In the genomic region with DNA sequence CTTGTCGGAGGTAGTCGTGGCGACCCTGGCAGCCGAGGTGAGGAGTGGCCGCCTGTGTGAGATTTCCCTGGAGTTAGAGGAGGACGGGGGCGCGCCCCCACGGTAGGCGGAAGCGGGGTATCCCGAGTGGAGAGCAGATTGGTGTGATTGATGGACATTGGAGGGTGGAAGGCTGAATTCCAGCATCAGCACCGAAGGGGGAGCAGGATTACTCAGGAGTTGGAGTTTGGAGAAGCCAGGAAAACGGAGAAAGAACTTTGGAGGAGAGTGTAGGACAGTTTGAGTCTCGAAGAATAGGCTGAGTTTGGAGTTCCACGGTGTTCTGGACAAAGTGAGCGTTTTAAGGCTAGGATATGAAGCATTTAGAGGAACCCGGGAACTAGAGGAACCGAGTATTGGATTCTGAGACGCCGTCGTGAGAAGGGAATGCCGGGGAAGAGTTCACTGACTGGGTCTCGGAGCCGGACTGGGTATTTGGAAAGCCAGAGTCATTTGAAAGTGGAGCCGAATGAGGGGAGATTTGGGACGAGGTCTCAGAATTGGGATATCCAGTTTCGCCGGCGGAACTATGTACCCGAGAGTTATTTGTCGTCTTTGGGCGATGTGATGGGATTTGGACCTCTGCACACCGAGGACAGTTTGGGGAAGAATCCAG, we compare ENCODE assay signal across 8 mouse cellular contexts. TPM values are rescaled to one million over a fixed set of nuclear protein-coding genes. Genes with fewer than 3 reads are reported as not detected.
DNase-seq lines count a peak whose midpoint lies in the region; ATAC-seq and TF ChIP-seq lines count a peak whose summit lies in the region.

No protein-coding gene starts in this region.

- peak overlapping the region; percentile 63 for H3K9ac ChIP-seq in heart, postnatal 0 days (replicated peaks; ENCODE audit: low read depth, low read length)
- H3K9ac ChIP-seq in forebrain, postnatal 0 days = peak overlapping the region; percentile 40

- TF ChIP-seq EP300 in heart, postnatal 0 days (IDR thresholded peaks at IDR 0.05; ENCODE audit: low read depth) = no peak

- peak; percentile 39 for DNase-seq in heart, postnatal 0 days (ENCODE audit: low spot score)
- no peak for DNase-seq in heart, postnatal 36 days
- DNase-seq in MEL-GATA-1-ER (ENCODE audit: extremely low read depth, low read depth) = peak; percentile 37
- no peak for DNase-seq in forebrain, postnatal 0 days
- DNase-seq in midbrain, embryonic 10.5 days (ENCODE audit: low spot score) = no peak
- no peak for DNase-seq in frontal cortex, adult 2 months (ENCODE audit: extremely low spot score in 1 of 2, low spot score in 1 of 2)
- no peak for DNase-seq in adrenal gland, postnatal 4 days (ENCODE audit: low spot score in 2 of 2)
- no peak for DNase-seq in kidney, postnatal 10 days

- H3K4me2 ChIP-seq in heart, postnatal 0 days (ENCODE audit: low read depth, low read length) = peak overlapping the region; percentile 82
- H3K4me2 ChIP-seq in forebrain, postnatal 0 days (ENCODE audit: low read depth) = peak overlapping the region; percentile 95

- no peaks in the 10 kb centered on the region for H3K9me3 ChIP-seq in heart, postnatal 0 days (replicated peaks; ENCODE audit: control insufficient read depth, low read length)
- H3K9me3 ChIP-seq in forebrain, postnatal 0 days (ENCODE audit: low read length) = no peaks in the 10 kb centered on the region
- H3K9me3 ChIP-seq in midbrain, embryonic 10.5 days (replicated peaks) = no peaks in the 10 kb centered on the region

- H3K27me3 ChIP-seq in heart, postnatal 0 days (ENCODE audit: control insufficient read depth, insufficient read depth, low read length) = no peaks in the 10 kb centered on the region
- no peaks in the 10 kb centered on the region for H3K27me3 ChIP-seq in forebrain, postnatal 0 days (ENCODE audit: insufficient read depth, low read length)
- no peaks in the 10 kb centered on the region for H3K27me3 ChIP-seq in midbrain, embryonic 10.5 days (ENCODE audit: low read depth, poor library complexity, severe bottlenecking)

- peak overlapping the region; percentile 86 for H3K27ac ChIP-seq in heart, postnatal 0 days (ENCODE audit: low read depth)
- H3K27ac ChIP-seq in forebrain, postnatal 0 days (ENCODE audit: low read depth, low read length) = peak overlapping the region; percentile 78
- peak overlapping the region; percentile 92 for H3K27ac ChIP-seq in midbrain, embryonic 10.5 days (replicated peaks)

- H3K4me1 ChIP-seq in heart, postnatal 0 days (ENCODE audit: control insufficient read depth, insufficient read depth) = peaks cover 12% of the 10 kb centered on the region; the same call in 1 of the 2 replicates
- H3K4me1 ChIP-seq in forebrain, postnatal 0 days (ENCODE audit: insufficient read depth) = 0 out of 2 replicates have a peak, but pooled peaks cover 6% of the 10 kb centered on the region
- peaks cover 19% of the 10 kb centered on the region for H3K4me1 ChIP-seq in midbrain, embryonic 10.5 days

- 0 out of 2 replicates have a peak, but pooled peaks have one; percentile 0 for ATAC-seq in heart, postnatal 0 days (ENCODE audit: insufficient read depth, low read depth)
- no peak for ATAC-seq in forebrain, postnatal 0 days

- under 1% methylated on average over 34 of the region's 34 CpGs for WGBS in heart, postnatal 0 days
- WGBS in forebrain, postnatal 0 days = under 1% methylated on average over 34 of the region's 34 CpGs
- WGBS in midbrain, embryonic 10.5 days = under 1% methylated on average over 34 of the region's 34 CpGs

- H3K36me3 ChIP-seq in heart, postnatal 0 days (replicated peaks; ENCODE audit: control insufficient read depth, insufficient read depth, low read length) = peaks cover 22% of the 10 kb centered on the region
- peaks cover 6% of the 10 kb centered on the region; the same call in 1 of the 2 replicates for H3K36me3 ChIP-seq in forebrain, postnatal 0 days (ENCODE audit: insufficient read depth)
- peaks cover 24% of the 10 kb centered on the region for H3K36me3 ChIP-seq in midbrain, embryonic 10.5 days

- TF ChIP-seq CTCF in heart, postnatal 0 days (IDR thresholded peaks at IDR 0.05; ENCODE audit: low read depth) = no peak
- TF ChIP-seq CTCF in forebrain, postnatal 0 days (IDR thresholded peaks at IDR 0.05; ENCODE audit: low read depth) = no peak

- intact Hi-C loops in heart, postnatal 36 days (cut with DNase I) = loop anchor here (2.0 to 5.0 kb wide), 2 partner anchors 17 to 117 kb away; a partner anchor contains a TSS

- H3K4me3 ChIP-seq in heart, postnatal 0 days (ENCODE audit: low read depth, low read length) = peak overlapping the region; percentile 65
- peak overlapping the region; percentile 61 for H3K4me3 ChIP-seq in forebrain, postnatal 0 days (ENCODE audit: low read depth, low read length)
- H3K4me3 ChIP-seq in midbrain, embryonic 10.5 days = peak overlapping the region; percentile 81

RNA-seq across cellular contexts. Expression of a gene that starts 0.4 kb away (rescaled TPM):
- 4.3 and 11.4 TPM in 2 replicates for total RNA-seq in heart, postnatal 0 days (2014; rRNA removed; ENCODE audit: low replicate concordance)
- 16.9 and 20.8 TPM in 2 replicates for polyA plus RNA-seq in heart, postnatal 0 days (2015; fragmentation: Nextera tagmentation; extraction: Ambion mirVana)
- 1 to 10 TPM; 8.3 to 8.4 TPM for total RNA-seq in heart, postnatal 36 days (2021)
- total RNA-seq in forebrain, postnatal 0 days (2014; rRNA removed) = 1.8 and 5.5 TPM in 2 replicates
- polyA plus RNA-seq in forebrain, postnatal 0 days (2015; fragmentation: Nextera tagmentation; extraction: Ambion mirVana) = 4.3 and 4.9 TPM in 2 replicates
- 18.9 and 21.9 TPM in 2 replicates for polyA plus RNA-seq in midbrain, embryonic 10.5 days (2016; fragmentation: Nextera tagmentation; extraction: Ambion mirVana)
- 3.8 and 5.0 TPM in 2 replicates for polyA plus RNA-seq in frontal cortex, adult 2 months (2012; rRNA removed)
- 10 to 100 TPM; 16.7 to 17.3 TPM for total RNA-seq in adrenal gland, postnatal 4 days (2021)

RNA-seq across cellular contexts. Expression of a gene that starts 12.7 kb away (rescaled TPM):
- total RNA-seq in heart, postnatal 0 days (2014; rRNA removed; ENCODE audit: low replicate concordance) = 23.4 and 70.5 TPM in 2 replicates
- 30.8 and 31.0 TPM in 2 replicates for polyA plus RNA-seq in heart, postnatal 0 days (2015; fragmentation: Nextera tagmentation; extraction: Ambion mirVana)
- total RNA-seq in heart, postnatal 36 days (2021) = 10 to 100 TPM in 1 of 2 experiments, 1 to 10 TPM in 1; 9.5 to 11.5 TPM
- total RNA-seq in forebrain, postnatal 0 days (2014; rRNA removed) = 5.2 and 6.3 TPM in 2 replicates
- polyA plus RNA-seq in forebrain, postnatal 0 days (2015; fragmentation: Nextera tagmentation; extraction: Ambion mirVana) = 6.3 and 7.4 TPM in 2 replicates
- 16.4 and 19.2 TPM in 2 replicates for polyA plus RNA-seq in midbrain, embryonic 10.5 days (2016; fragmentation: Nextera tagmentation; extraction: Ambion mirVana)
- 14.0 and 16.9 TPM in 2 replicates for polyA plus RNA-seq in frontal cortex, adult 2 months (2012; rRNA removed)
- 10 to 100 TPM; 18.1 to 18.8 TPM for total RNA-seq in adrenal gland, postnatal 4 days (2021)

RNA-seq across cellular contexts. Expression of a gene that starts 25.2 kb away (rescaled TPM):
- total RNA-seq in heart, postnatal 0 days (2014; rRNA removed; ENCODE audit: low replicate concordance) = 1.9 and 2.2 TPM in 2 replicates
- polyA plus RNA-seq in heart, postnatal 0 days (2015; fragmentation: Nextera tagmentation; extraction: Ambion mirVana) = 1.1 TPM in 2 replicates
- under 1 TPM; 0.95 to 0.97 TPM for total RNA-seq in heart, postnatal 36 days (2021)
- total RNA-seq in forebrain, postnatal 0 days (2014; rRNA removed) = 1.9 and 2.4 TPM in 2 replicates
- 1.1 and 1.4 TPM in 2 replicates for polyA plus RNA-seq in forebrain, postnatal 0 days (2015; fragmentation: Nextera tagmentation; extraction: Ambion mirVana)
- 2.3 and 2.5 TPM in 2 replicates for polyA plus RNA-seq in midbrain, embryonic 10.5 days (2016; fragmentation: Nextera tagmentation; extraction: Ambion mirVana)
- 0.29 and 0.46 TPM in 2 replicates for polyA plus RNA-seq in frontal cortex, adult 2 months (2012; rRNA removed)
- 1 to 10 TPM; 7.0 to 8.8 TPM for total RNA-seq in adrenal gland, postnatal 4 days (2021)

RNA-seq across cellular contexts. Expression of a gene that starts 26.2 kb away (rescaled TPM):
- 36.4 and 59.7 TPM in 2 replicates for total RNA-seq in heart, postnatal 0 days (2014; rRNA removed; ENCODE audit: low replicate concordance)
- 33.3 and 34.4 TPM in 2 replicates for polyA plus RNA-seq in heart, postnatal 0 days (2015; fragmentation: Nextera tagmentation; extraction: Ambion mirVana)
- total RNA-seq in heart, postnatal 36 days (2021) = 10 to 100 TPM; 29.9 to 31.8 TPM
- total RNA-seq in forebrain, postnatal 0 days (2014; rRNA removed) = 11.6 and 14.3 TPM in 2 replicates
- 16.3 and 18.9 TPM in 2 replicates for polyA plus RNA-seq in forebrain, postnatal 0 days (2015; fragmentation: Nextera tagmentation; extraction: Ambion mirVana)
- polyA plus RNA-seq in midbrain, embryonic 10.5 days (2016; fragmentation: Nextera tagmentation; extraction: Ambion mirVana) = 38.9 and 40.9 TPM in 2 replicates
- 21.4 and 23.6 TPM in 2 replicates for polyA plus RNA-seq in frontal cortex, adult 2 months (2012; rRNA removed)
- 10 to 100 TPM; 58.4 to 62.1 TPM for total RNA-seq in adrenal gland, postnatal 4 days (2021)

RNA-seq across cellular contexts. Expression of a gene that starts 26.5 kb away (rescaled TPM):
- total RNA-seq in heart, postnatal 0 days (2014; rRNA removed; ENCODE audit: low replicate concordance) = 0.12 TPM in 1 of 2 replicates, not detected in the other
- 0.05 and 0.07 TPM in 2 replicates for polyA plus RNA-seq in heart, postnatal 0 days (2015; fragmentation: Nextera tagmentation; extraction: Ambion mirVana)
- total RNA-seq in heart, postnatal 36 days (2021) = under 1 TPM; 0.22 to 0.41 TPM
- total RNA-seq in forebrain, postnatal 0 days (2014; rRNA removed) = 18.8 and 22.3 TPM in 2 replicates
- polyA plus RNA-seq in forebrain, postnatal 0 days (2015; fragmentation: Nextera tagmentation; extraction: Ambion mirVana) = 2.5 and 3.8 TPM in 2 replicates
- polyA plus RNA-seq in midbrain, embryonic 10.5 days (2016; fragmentation: Nextera tagmentation; extraction: Ambion mirVana) = 0.30 and 0.52 TPM in 2 replicates
- 131 and 135 TPM in 2 replicates for polyA plus RNA-seq in frontal cortex, adult 2 months (2012; rRNA removed)
- total RNA-seq in adrenal gland, postnatal 4 days (2021) = 1 to 10 TPM; 1.2 to 1.4 TPM

Comparison
In these comparisons a context has a peak if more than half of its experiments do, and no peak if none do; other contexts are left out.
1. DNase-seq: peak in heart, postnatal 0 days (single experiment) and MEL-GATA-1-ER (single experiment); none in heart, postnatal 36 days (0 of 2), forebrain, postnatal 0 days (single experiment), midbrain, embryonic 10.5 days (single experiment), frontal cortex, adult 2 months (0 of 2), adrenal gland, postnatal 4 days (0 of 2) and kidney, postnatal 10 days (single experiment).
2. Peak in every context shown above with its lines, with median percentiles within 50 percentile points of each other: H3K27ac ChIP-seq and H3K4me3 ChIP-seq.